Mouse (Mus musculus) gastrocnemius, postnatal 36 days (tissue): ENCODE data around the gene Asb14. TPM values are rescaled to one million over a fixed set of nuclear protein-coding genes. Genes with fewer than 3 reads are reported as not detected.
"Not testable (repeated sequence)": the region's sequence is repeated elsewhere in the genome, so short reads cannot be mapped to it uniquely, and the experiment has no call there.

Experiments used
- DNase-seq, 2 experiments: peaks; one replicate each; pipeline ENCODE4 v3.0.0; 2022
- intact Hi-C: fragments of 180-260 bp; cut with DNase I; formaldehyde crosslinking; loops from one replicate; pipeline ENCODE4 v1.15.1; 2025
- total RNA-seq, 2 experiments: library from RNA; stranded (reverse); gene quantifications; 2 replicates each; pipeline ENCODE4 v1.2.3; 2021

Asb14 gene
- total RNA-seq, 2 experiments from 2014 or later, result 86.5 to 96.4 TPM

- intact Hi-C loops, result no loop called here
- no peak for DNase-seq
Measured at GRCm38 (mm10) chr14:26934891-26935290, 40.5 kb downstream of the Asb14 start.

- intact Hi-C loops, result no loop called here
- DNase-seq, result no peak
Measured at GRCm38 (mm10) chr14:26935558-26935957, 41.2 kb downstream of the Asb14 start.

- intact Hi-C loops, DNase-seq: not testable (repeated sequence)
Measured at GRCm38 (mm10) chr14:26956139-26956538, 61.8 kb downstream of the Asb14 start.

- DNase-seq, result no peak
- intact Hi-C loops, result no loop called here
Measured at GRCm38 (mm10) chr14:26960518-26960917, 66.2 kb downstream of the Asb14 start.

Other genes starting within 250 kb of the Asb14 start
- gene Pde12, start 224.7 kb upstream of the Asb14 start, total RNA-seq, result 1 to 10 TPM; 3.0 to 3.2 TPM
- not detected for gene Dnah12, start 201.3 kb upstream of the Asb14 start, total RNA-seq
- gene Appl1, start 76.7 kb downstream of the Asb14 start, total RNA-seq, result 10 to 100 TPM; 14.4 to 14.6 TPM
- not detected for gene Hesx1, start 99.9 kb downstream of the Asb14 start, total RNA-seq
- 1 to 10 TPM; 2.5 TPM for gene Il17rd, start 144.4 kb downstream of the Asb14 start, total RNA-seq
- 10 to 100 TPM in 1 of 2 experiments, 1 to 10 TPM in 1; 8.7 to 10.1 TPM for gene Arhgef3, start 220.3 kb downstream of the Asb14 start, total RNA-seq